Mouse (Mus musculus) frontal cortex, adult (tissue): ENCODE results near the gene Pde8a.
A peak's percentile ranks its signal among the peaks of the same experiment; 100 is the strongest.

Experiments
- ATAC-seq: cut with Nextera tagmentation; 2 replicates; pipeline ENCODE4 v1.9.2; 2017; ENCODE audit warnings: mild to moderate bottlenecking, moderate library complexity, mixed read lengths; ENCODE audit not compliant: low TSS enrichment

Pde8a gene

DNA sequence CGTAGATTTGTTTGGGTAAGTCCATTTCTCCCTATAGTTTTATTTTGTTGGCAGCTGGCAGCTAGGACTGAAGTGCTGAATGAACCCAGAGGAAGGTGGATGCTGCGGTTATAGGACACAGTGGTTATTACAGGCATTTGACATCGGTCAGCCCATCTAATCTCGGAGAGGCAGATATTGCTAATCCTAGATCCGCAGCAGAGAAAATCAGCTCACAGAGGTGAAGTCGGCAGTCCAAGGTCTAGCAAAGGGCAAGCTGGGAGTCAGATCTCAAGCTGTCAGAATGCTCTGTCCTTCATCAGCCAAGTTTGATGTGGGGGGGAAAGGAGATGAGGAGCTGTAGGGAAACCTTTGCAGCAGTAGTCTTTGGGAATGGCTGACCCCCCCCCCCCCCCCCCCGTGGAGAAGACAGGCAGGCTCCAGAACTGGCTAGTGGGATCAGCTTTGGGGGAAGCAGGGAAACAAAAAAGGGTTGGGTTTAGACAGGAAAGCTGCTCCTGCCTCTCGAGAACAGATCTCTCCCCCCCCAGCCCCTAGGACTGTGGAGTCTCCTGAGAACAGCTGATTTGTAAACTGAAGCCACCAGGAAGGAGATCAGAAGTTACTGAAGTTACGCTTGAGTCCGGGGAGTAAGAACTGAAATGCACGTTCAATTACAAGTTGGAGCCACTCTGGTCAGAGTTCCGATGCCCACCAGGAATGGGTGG, 3.3 kb upstream of the Pde8a start:
- no peak for ATAC-seq

- no peak for ATAC-seq
These were observed 1.6 kb upstream of the Pde8a start for GRCm38 (mm10) chr7:81211760-81212159.

DNA sequence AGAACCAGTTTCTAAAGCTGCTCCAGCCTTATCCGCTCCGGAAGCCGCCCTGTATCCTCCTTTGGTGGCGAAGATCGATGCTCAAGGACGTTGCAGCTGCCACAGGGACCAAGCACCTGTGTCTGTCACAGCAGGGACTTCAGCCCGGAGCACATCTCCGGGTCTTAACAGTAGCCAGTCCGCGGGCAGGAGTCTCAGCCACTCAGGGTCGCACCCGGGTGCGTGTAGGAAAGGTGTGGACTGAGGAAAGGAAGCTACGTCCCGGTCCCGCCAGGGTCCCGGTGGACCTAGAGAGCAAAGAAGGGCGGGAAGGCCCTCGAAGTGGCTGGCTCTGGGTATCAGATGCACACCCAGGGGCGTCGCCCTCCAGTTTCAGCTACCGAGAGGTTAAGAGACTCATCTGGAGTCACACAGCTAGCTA, 1.1 kb upstream of the Pde8a start:
- ATAC-seq, result no peak

DNA sequence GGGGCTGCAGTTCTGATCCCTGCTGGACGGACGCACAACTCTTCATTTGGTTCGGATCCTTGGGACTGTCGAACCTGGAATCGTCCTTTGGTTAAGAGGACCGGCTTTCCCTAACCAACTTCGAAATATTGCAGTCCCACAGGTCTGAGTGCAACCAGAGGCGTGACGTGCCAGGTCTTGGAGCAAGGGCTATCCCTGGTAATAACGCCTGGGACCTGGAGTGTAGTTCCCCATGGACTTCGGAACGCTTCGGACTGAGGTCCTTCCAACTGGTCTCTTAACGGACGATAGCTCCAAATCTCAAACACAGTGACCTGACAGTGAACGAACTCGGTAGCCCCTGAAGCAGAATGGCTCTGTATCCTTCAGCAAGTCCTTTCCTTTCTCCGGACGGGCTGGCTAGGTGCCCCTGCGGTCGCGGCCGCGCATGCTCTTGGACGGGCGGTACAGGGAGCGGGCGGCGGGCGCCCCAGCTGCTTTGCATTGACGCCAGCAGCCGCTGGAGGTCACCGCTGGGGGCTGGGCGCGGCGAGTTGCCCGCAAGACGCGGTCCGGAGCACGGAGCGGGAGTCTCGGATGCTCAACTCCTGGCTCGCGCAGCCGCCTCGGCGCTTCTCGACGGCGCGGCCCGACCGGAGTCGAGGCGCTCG, 574 bp upstream of the Pde8a start:
- ATAC-seq, result peak; percentile 66

DNA sequence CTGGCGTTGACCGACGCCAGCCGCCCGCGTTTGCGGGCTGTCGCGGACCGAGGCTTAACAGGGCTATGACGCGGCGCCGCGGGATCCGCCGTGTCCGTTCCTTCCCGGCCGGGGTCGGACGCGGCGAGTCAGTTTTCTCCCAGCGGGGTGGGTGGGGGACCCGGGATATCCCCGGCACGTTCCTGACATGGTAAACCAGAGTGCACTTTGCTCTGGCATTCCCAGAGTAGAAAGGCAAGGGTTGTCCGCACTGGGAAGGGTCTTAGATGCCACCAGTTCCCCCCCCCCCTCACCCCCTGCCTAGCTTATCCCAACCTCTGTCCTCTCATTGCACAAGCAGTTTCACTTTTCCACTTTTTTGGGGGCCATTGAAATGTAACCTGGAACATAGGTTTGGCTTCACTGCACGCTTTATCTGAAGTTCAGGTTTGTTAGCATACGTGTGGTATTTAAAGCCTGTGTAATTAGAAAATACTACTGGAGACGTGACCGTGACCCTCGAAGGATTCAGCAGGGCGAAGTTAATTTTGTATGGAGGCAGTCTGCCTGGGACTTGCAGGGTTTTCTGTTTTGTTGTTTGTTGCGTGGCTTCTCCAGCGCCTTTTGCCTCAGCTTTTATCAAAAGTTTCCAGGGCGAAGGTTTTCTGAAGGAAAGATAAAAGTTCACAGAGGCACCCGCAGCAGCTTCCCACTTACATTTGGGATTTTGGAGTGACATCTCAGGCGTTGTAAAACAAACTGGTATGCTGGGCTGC, 934 bp downstream of the Pde8a start:
- no peak for ATAC-seq

DNA sequence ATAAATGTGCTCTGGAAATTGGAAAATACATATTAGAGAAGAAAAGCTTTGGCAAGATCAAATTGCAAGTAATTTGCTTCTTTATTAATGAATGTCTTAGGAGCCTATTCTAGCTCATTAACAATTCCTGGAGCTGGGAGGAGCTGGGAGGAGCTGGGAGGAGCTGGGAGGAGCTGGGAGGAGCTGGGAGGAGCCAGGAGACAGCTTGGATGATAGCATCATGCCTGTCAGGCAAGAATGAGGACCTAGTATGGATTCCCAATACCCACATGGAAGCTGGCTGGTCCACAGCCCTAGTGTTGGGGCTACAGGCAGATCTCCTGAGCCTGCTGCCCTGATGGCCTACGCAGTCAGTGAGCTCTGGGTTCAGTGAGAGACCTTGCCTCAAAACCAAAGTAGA, 2.6 kb downstream of the Pde8a start:
- ATAC-seq, result no peak

DNA sequence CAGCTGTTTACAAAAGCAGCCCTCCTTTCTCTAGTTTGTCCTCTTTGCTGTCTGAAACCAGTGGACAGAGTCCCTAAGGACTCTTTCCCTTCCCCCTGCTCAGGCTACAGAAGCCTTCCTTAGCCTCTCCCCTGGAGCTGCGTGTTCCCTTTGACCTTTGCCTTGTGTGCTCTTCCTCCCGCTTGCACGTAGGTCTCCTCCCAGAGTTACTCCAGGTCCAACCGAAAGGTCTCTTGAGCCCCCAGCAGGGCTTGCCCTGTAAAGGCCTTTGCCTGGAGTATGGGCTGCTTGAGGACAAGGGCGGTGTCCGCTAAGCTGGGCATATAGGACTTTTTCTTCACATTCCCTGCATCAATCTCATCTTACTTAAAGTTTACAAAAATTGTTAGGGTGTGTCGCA, 5.9 kb downstream of the Pde8a start:
- no peak for ATAC-seq

DNA sequence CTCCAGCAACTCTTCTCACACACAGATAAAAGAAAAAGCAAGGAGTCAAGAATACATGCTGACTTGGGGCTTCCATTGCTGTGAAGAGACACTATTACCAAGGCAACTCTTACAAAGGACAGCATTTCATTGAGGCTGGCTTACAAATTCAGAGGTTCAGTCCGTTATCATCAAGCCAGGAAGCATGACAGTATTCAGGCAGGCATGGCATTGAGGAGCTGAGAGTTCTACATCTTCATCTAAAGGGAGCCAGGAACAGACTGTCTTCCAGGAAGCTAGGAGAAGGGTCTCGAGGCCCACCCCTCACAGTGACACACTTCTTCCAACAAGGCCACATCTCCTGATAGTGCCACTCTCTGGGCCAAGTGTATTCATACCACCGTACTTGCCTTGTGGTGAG, 7.0 kb downstream of the Pde8a start:
- no peak for ATAC-seq

- no peak for ATAC-seq
These were observed 10.9 kb downstream of the Pde8a start for GRCm38 (mm10) chr7:81224260-81224659.

DNA sequence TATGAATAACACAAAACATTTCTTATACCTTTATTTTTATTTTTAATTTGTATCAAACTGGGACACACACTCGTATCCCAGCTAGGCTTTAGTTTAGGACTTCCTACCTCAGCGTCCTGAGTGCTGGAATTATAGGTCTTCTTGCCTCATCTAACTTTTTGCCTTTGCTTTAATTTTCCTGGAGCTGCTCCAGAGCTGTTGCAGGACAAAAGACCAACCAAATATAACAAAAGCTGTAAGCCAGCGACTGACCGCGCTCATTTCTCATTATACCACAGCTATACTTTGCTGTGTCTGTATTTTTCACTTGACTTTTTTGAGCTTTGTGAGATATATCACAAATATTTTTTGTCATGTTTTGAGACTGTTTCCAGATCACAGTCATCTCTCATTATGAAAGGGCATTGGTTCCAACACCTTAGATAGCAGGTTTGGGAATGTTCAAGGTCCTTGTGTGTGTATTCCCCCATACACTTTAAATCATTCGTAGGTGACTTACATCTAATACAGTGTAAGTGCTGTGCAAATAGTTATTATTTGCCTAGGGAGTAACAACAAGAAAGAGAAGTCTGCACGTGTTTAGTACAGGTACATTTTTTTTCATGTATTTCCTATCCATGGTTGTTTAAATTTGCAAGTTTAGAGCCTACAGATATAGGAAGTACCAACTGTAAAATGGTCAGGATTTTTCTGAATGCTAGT, 16.8 kb downstream of the Pde8a start:
- ATAC-seq, result no peak

- no peak for ATAC-seq
These were observed 19.3 kb downstream of the Pde8a start for GRCm38 (mm10) chr7:81232674-81233073.

- no peak for ATAC-seq
These were observed 21.7 kb downstream of the Pde8a start for GRCm38 (mm10) chr7:81235117-81235516.

GRCm38 (mm10) chr7:81235600-81236223, 22.3 kb downstream of the Pde8a start:
- ATAC-seq, result no peak

DNA sequence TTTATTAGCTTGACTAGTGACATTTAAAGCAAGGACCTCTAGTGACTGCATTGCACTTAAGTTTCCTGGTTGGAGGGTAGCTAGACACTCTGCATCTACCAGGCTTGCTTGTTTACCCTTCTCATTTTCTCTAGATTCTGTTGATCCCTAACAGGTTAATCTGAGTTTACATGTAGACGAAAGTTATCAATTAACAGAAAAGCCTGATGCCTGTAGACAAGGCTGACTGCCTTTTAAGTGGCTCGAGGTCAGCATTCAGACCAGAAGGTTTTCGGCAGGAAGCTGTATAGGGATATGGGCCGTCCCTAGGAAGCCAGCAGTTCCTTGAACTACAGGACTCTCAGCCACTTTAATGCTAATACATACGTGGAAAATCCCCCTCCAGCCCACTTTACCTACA, 30.0 kb downstream of the Pde8a start:
- no peak for ATAC-seq

DNA sequence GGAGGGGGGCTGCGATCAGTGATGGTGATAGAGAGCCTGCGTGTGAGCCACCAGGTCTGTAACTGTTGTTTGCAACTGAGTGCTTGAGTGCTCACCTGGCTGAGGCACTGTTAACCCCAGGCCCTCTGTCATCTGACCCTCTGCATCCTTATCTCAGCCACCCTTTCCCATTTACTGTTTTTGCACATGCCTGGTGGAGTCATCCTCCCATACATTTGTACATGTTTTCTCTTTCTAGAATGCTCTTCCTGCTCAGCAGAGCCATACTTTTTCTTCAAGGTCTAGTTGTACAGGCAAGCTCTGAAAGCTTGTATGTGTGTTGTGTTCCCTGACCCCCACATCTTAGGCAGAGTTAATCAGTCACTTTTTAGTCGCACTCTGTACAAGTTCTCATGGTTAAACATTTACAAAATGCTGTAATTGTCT, 36.5 kb downstream of the Pde8a start:
- no peak for ATAC-seq

DNA sequence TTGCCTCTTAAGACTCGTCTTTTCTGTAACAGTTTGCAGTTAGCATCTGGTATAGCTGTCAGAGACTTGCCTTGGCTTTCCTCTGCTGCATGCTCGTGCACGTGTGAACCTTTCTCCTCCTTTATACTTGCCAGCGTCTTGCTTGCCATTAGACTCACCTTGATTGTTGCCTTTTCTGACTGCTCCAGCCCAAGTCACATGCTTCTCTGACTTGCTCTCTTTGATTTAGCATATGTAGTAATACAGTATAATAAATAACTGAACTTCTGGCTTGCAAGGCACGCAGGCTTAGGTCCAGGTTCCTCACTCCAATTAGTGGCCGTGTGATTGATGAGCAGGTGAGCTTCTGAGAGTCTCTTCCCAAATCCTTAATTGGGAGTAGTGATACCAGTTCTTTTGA, 37.2 kb downstream of the Pde8a start:
- ATAC-seq, result no peak

GRCm38 (mm10) chr7:81251521-81251920, 38.1 kb downstream of the Pde8a start:
- ATAC-seq, result no peak

DNA sequence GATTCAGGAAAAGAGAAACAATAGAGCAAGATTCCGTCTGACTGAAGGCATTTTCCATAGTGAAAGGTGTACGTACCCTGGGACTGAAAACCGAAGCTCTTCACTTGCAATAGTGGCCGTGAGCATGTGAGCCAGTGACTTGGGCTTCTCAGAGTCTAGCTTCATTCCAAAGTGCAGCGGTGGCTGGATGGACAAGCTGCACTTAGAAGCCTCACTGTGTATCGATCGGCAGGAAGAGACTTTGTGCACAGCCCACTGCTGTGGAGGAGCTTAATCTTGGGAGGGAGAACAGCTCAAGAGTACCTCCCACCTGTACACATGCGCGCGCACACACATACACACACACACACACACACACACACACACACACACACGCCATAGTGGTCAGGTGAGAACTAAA, 39.9 kb downstream of the Pde8a start:
- ATAC-seq, result no peak

DNA sequence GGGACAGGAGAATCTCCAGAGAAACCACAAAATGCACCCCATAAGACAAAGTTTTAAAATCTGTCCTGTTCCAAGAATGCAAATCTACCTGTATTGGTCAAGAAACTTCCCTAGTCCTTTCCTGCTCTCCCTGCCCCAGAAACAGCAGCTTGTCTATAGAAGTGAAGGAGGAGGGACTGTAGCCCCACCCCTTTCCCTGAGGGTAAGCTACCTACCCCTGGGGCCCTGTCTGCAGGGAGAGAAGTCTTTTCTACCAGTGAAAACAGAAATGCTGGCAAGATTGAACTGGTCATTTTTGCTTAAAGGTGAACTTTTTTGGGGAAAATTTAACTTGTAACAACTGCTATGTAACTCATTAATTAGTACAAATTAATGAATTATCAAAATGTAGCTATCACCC, 41.2 kb downstream of the Pde8a start:
- no peak for ATAC-seq

DNA sequence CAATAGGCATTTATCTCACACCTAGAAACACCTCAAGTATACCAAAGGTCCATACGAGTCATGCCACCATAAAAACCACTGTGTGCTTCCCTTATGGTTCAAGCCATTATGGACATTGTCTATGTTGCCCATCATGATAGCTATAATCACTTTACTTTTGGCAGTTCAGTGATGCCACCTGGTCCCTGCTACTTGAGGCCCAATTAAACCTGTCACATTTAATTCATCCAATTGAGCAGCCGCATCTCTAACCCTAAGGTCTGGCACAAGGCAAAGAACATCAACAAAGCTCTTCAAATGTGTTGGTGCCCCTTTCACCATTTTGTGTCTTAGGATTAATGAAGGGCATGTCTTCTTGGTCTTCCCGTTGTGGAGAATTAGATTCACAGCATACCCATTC, 42.1 kb downstream of the Pde8a start:
- no peak for ATAC-seq

DNA sequence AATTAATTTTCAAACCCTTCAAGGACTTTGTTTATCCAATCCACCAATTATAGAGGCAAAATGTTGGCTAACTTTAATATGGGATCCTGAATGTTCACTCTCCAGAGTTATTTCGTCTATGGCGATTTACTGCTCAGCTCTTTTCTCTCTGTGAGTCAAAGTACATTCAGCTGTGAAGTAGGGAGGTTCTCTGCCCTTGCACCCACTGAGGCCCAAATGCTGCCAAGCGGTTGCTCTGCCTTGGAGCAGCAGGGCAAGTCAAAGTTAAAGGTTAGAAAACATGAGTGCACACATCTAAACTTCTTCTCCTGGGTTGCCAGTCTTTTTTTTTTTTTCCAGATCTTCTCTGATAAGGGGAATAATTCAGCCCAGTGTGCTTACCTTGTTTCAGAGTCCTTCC, 43.4 kb downstream of the Pde8a start:
- no peak for ATAC-seq

DNA sequence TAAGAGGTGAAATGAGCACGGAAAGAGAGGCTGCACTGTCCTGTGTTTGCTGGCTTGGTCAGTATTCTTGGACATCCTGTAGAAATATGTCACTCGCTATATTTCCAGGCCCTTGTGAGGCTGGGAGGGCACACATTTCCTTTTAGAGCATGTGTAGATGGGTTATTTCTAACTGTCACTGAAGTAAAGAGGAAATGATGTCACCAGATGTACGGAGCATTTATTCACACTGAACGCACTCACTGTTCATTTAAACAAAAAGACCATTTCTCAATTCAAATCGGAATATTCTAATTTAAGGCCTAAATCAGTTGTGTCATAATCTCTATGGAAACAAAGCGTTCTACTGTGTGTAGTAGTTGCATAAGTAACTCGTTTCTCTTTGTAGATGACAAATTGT, 48.2 kb downstream of the Pde8a start:
- ATAC-seq, result peak; percentile 27; the same call in 1 of the 2 replicates
